Mouse (Mus musculus) limb, embryonic 11.5 days (tissue): ENCODE measurements around the gene Gpatch8. TPM values are rescaled to one million over a fixed set of nuclear protein-coding genes. Genes with fewer than 3 reads are reported as not detected.

Experiments used
- ATAC-seq: fragments of 200-750 bp; cut with Nextera tagmentation; 2 replicates; pipeline ENCODE4 v1.8.0; 2017; ENCODE audit warnings: low read depth; ENCODE audit not compliant: insufficient number of reproducible peaks, low FRiP score, low TSS enrichment
- DNase-seq: peaks from one replicate; pipeline ENCODE4 v3.0.0-alpha.2; 2015; ENCODE audit warnings: low spot score
- H3K27ac ChIP-seq: fragments of 300-500 bp; sonication (generic); replicated peaks from 2 replicates; pipeline ENCODE4 v1.5.1; 2014; ENCODE audit warnings: low read depth, mild to moderate bottlenecking, low read length
- H3K27me3 ChIP-seq: fragments of 300-500 bp; sonication (generic); 2 replicates; pipeline ENCODE4 v1.6.1; 2014; ENCODE audit warnings: mild to moderate bottlenecking, low read length, mixed read lengths; ENCODE audit not compliant: control insufficient read depth, insufficient read depth
- H3K36me3 ChIP-seq: fragments of 300-500 bp; sonication (generic); 2 replicates; pipeline ENCODE4 v1.6.1; 2014; ENCODE audit warnings: mild to moderate bottlenecking, low read length, moderate library complexity, mixed read lengths; ENCODE audit not compliant: control insufficient read depth, insufficient read depth
- H3K4me1 ChIP-seq: fragments of 300-500 bp; sonication (generic); 2 replicates; pipeline ENCODE4 v1.6.1; 2014; ENCODE audit warnings: low read length, mixed read lengths; ENCODE audit not compliant: control insufficient read depth, insufficient read depth
- H3K4me2 ChIP-seq: fragments of 300-500 bp; sonication (generic); 2 replicates; pipeline ENCODE4 v1.6.1; 2014; ENCODE audit warnings: low read depth, mild to moderate bottlenecking, moderate library complexity; ENCODE audit not compliant: severe bottlenecking
- H3K4me3 ChIP-seq: fragments of 300-500 bp; sonication (generic); 2 replicates; pipeline ENCODE4 v1.5.1; 2014; ENCODE audit warnings: low read depth, low read length
- H3K9ac ChIP-seq: fragments of 300-500 bp; sonication (generic); 2 replicates; pipeline ENCODE4 v1.6.1; 2014; ENCODE audit warnings: mild to moderate bottlenecking, low read length
- H3K9me3 ChIP-seq: fragments of 300-500 bp; sonication (generic); 2 replicates; pipeline ENCODE4 v1.6.1; 2016; ENCODE audit warnings: low read length; ENCODE audit not compliant: control insufficient read depth
- WGBS: fragments of 180-500 bp; shearing (Covaris S2); extraction: QIAGEN DNeasy Blood & Tissue Kit; methylation state at CpG from one replicate; pipeline ENCODE4 v1.1.7; 2014; 5-methylcytosine and 5-hydroxymethylcytosine counted together
- polyA plus RNA-seq: library from polyadenylated mRNA; unstranded; fragments of >200 nt; fragmentation: Nextera tagmentation; extraction: Ambion mirVana; gene quantifications from 2 replicates; pipeline ENCODE4 v1.2.1, GENCODE M21; 2014

Gpatch8 gene
- 52.9 and 55.0 TPM in 2 replicates for polyA plus RNA-seq

DNA sequence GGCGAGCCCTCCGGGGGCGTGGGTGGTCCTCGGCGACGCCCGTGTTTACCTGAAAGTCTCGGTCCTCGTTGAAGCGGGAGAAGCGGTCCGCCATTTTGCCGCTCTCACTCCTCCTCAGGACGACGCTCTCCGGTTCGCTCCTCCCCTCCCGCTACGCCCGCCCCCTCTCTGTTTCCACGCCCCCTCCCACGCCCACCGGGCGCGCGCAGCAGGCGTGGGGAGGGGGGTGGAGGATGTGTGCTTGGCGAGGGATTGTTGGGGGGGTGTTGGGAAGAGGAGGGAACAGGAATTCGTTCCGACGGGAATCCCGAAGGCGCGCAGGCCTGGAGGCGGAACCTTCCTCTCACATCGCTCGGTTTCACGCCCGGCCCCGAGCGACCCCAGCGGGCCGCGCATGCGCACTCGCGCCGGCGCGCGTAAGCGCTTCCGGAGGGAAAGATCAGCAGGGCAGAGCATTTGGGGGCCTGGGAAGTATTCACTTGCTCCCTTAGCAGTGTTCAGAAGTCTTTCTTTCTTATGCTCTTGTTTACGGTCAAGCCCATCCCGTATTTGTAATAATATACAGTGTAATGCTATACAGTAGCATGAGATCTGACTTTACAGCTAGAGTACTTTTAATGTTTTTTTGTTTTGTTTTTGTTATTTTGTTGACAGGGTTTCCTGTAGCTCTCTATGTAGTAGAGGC, at the start of gene Gpatch8:
TSS of gene Gpatch8 (minus strand) at position 362 of the 685 bp plus-strand sequence.
- Histone ChIP-seq H3K4me1 (peaks cover 5% of the 10 kb centered on the region; the same call in 1 of the 2 replicates), H3K9ac (peak within 1 kb of the TSS; percentile 98), H3K9me3 (no peaks in the 10 kb centered on the region), H3K4me3 (peak within 1 kb of the TSS; percentile 100), H3K36me3 (no peaks in the 10 kb centered on the region), H3K4me2 (peak within 1 kb of the TSS; percentile 70), H3K27me3 (no peaks in the 10 kb centered on the region), H3K27ac (peak within 1 kb of the TSS; percentile 90)
- DNase-seq (peak; percentile 95), ATAC-seq (peak; percentile 98)
- WGBS = under 1% methylated on average over 43 of the region's 55 CpGs

DNA sequence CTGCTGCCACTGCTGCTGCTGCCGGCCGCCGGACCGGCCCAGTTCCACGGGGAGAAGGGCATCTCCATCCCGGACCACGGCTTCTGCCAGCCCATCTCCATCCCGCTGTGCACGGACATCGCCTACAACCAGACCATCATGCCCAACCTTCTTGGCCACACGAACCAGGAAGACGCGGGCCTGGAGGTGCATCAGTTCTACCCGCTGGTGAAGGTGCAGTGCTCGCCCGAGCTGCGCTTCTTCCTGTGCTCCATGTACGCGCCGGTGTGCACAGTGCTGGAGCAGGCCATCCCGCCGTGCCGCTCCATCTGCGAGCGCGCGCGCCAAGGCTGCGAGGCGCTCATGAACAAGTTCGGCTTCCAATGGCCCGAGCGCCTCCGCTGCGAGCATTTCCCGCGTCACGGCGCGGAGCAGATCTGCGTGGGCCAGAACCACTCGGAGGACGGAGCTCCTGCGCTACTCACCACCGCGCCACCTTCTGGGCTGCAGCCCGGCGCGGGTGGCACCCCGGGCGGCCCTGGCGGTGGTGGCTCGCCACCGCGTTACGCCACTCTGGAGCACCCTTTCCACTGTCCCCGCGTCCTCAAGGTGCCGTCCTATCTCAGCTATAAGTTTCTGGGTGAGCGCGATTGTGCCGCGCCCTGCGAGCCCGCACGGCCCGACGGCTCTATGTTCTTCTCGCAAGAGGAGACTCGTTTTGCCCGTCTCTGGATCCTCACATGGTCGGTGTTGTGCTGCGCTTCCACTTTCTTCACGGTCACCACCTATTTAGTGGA, 48.8 kb upstream of the Gpatch8 start:
- Histone ChIP-seq H3K9ac (peak overlapping the region; percentile 90), H3K4me2 (peak overlapping the region; percentile 53), H3K27ac (peak overlapping the region; percentile 99), H3K4me3 (peak overlapping the region; percentile 99), H3K4me1 (peaks cover 18% of the 10 kb centered on the region), H3K36me3 (no peaks in the 10 kb centered on the region), H3K27me3 (0 out of 2 replicates have a peak, but pooled peaks cover 4% of the 10 kb centered on the region), H3K9me3 (no peaks in the 10 kb centered on the region)
- DNase-seq = peak; percentile 76
- 0 out of 2 replicates have a peak, but pooled peaks have one; percentile 38 for ATAC-seq
- under 1% methylated on average over 71 of the region's 74 CpGs for WGBS

DNA sequence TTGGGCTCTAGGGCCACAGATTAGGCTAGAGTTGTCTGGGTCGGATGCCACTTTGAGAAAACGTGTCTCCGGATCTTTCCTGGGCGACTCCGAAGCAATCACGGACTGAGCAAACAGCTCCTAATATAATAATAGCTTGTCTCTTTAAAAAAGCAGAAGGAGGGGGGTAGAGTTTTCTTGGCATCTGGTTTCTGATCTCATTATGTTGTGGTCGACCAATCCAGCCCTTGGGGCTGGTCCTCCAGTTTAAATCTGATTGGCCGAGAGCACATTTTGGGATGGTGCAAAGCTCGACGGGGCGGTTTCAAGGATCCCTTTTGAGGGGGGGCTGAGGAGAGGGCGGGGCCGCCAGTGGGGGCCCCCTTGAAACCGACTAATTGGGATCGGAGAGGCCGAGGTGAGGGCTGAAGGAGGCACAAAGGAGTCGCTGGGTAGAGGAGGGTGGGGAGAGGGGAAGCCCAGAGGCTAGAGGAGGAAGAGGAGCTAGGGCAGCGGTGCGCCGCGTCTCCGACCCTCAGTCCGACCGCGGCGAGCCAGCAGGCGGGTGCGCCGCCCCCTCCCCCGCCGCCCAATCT, 47.9 kb upstream of the Gpatch8 start, which contains the start of gene Fzd2:
TSS of gene Fzd2 (plus strand) at position 387 of the 575 bp plus-strand sequence.
- Histone ChIP-seq H3K4me1 (peaks cover 10% of the 10 kb centered on the region), H3K9ac (peak within 1 kb of the TSS; percentile 90), H3K4me3 (peak within 1 kb of the TSS; percentile 99), H3K27me3 (0 out of 2 replicates have a peak, but pooled peaks cover 4% of the 10 kb centered on the region), H3K4me2 (peak within 1 kb of the TSS; percentile 61), H3K9me3 (no peaks in the 10 kb centered on the region), H3K36me3 (no peaks in the 10 kb centered on the region), H3K27ac (peak within 1 kb of the TSS; percentile 99)
- DNase-seq = peak; percentile 99
- under 1% methylated on average over 26 of the region's 31 CpGs for WGBS
- ATAC-seq = peak; percentile 93

DNA sequence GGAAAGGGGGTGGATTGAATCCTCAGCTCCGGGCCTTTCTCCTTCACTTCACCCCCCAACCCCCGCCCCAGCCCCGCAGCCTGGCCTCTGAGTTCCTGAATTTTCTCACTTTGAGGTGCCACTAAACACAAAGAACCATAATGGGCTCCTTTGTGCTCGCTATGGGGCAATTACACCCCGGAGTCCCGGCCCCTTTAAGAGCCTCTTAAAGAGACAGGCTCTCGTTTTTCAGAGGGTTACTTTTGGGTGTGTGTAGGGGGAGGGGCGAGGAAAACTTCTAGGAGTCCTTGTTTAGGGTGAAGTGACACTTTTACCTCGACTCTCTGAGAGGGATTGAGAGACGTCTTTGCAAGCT, 47.3 kb upstream of the Gpatch8 start:
- peak; percentile 85 for DNase-seq
- peak; percentile 36; the same call in 1 of the 2 replicates for ATAC-seq
- Histone ChIP-seq H3K9me3 (no peaks in the 10 kb centered on the region), H3K9ac (peak overlapping the region; percentile 75), H3K36me3 (no peaks in the 10 kb centered on the region), H3K4me1 (peaks cover 4% of the 10 kb centered on the region), H3K27ac (peak overlapping the region; percentile 99), H3K27me3 (0 out of 2 replicates have a peak, but pooled peaks cover 4% of the 10 kb centered on the region), H3K4me2 (peak overlapping the region; percentile 61), H3K4me3 (peak overlapping the region; percentile 99)
- WGBS = under 1% methylated on average over 10 of the region's 10 CpGs

DNA sequence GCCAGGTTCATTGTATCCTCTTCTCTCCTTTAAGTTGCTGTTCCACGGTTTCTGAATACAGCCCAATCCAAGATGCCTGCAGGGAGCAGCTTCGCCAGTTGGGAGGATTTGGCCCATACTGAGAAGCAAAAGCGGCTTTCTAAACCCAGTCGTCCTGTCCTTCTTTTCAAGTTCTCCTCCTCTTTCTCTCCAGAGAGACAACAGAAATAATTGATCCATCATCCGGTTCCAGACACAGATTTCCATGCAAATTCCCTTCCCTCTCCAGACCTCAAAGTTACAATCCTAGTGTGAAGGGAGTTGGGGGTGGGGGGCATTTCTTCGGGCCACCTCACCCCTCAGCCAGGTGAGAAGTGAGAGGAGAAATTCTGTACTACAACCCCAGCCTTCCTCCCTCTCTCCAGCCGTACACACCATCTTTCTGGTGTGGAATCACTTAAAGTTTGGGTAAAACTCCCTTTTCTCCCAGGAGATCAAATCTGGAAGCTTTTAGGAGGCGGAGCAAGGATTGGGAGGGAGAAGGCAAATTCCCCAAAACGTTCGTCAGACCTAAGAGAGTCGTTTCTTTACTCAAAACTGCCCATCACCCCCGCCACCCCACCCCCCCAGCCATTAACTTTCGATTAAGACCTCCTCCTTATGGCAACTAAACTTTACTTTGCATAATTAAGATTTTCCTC, 46.8 kb upstream of the Gpatch8 start:
- peak overlapping the region; percentile 75 for H3K9ac ChIP-seq
- peak overlapping the region; percentile 61 for H3K4me2 ChIP-seq
- H3K4me1 ChIP-seq = no peaks in the 10 kb centered on the region; the same call in 1 of the 2 replicates
- peak overlapping the region; percentile 99 for H3K4me3 ChIP-seq
- WGBS = 1% methylated on average over 13 of the region's 13 CpGs
- peak; percentile 62 for DNase-seq
- H3K27me3 ChIP-seq = 0 out of 2 replicates have a peak, but pooled peaks cover 4% of the 10 kb centered on the region
- no peak for ATAC-seq
- H3K27ac ChIP-seq = peak overlapping the region; percentile 99
- no peaks in the 10 kb centered on the region for H3K9me3 ChIP-seq
- no peaks in the 10 kb centered on the region for H3K36me3 ChIP-seq

DNA sequence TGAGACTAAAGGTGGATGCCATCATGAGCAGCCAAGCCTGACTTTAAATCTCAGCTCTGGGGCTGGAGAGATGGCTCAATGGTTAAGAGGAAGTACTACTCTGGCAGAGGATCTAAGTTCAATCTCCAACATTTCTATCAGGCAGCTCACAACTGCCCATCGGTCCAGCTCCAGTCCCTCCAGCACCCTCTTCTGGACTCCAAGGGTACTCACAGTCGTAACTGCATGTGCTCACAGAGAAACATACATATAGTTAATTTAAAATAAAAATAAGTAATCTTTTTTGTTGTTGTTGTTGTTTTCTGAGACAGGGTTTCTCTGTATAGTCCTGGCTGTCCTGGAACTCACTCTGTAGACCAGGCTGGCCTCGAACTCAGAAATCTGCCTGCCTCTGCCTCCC, 43.7 kb upstream of the Gpatch8 start:
- Histone ChIP-seq H3K4me2 (no peak overlapping the region), H3K27me3 (no peaks in the 10 kb centered on the region), H3K9me3 (no peaks in the 10 kb centered on the region), H3K4me3 (no peak overlapping the region), H3K9ac (no peak overlapping the region), H3K4me1 (peaks cover 7% of the 10 kb centered on the region), H3K27ac (no peak overlapping the region), H3K36me3 (no peaks in the 10 kb centered on the region)
- no peak for ATAC-seq
- WGBS = 91% methylated on average over 3 of the region's 3 CpGs
- DNase-seq = no peak

DNA sequence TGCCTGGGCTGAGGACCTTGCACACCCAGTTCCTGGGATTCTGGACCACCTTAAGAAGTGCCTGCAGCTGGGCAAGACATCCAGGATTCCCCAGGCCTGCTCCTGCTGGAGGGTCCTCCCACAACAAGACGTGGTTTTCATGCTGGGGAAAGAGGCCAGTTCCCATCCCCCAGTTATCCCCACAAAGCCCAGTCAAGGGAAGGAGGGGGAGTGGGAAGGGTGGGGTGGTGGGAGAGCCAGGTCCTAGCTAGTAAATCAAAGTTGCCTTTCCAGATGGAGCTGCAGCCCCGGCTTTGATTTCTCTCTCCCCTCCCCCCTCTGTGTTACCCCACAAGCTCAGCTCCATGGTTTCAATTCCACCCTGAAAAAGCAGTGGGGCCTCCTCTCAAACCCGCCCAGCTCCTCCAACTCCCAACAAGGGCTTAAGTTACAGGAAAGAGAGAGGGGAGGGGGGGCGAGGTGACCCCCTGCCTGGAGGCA, 39.2 kb upstream of the Gpatch8 start:
- H3K9me3 ChIP-seq = no peaks in the 10 kb centered on the region
- H3K9ac ChIP-seq = peak overlapping the region; percentile 41; the same call in 1 of the 2 replicates
- H3K4me1 ChIP-seq = peaks cover 13% of the 10 kb centered on the region
- peak overlapping the region; percentile 90 for H3K27ac ChIP-seq
- H3K36me3 ChIP-seq = no peaks in the 10 kb centered on the region
- no peaks in the 10 kb centered on the region for H3K27me3 ChIP-seq
- H3K4me3 ChIP-seq = no peak overlapping the region
- ATAC-seq (peak; percentile 92), DNase-seq (peak; percentile 87)
- 4% methylated on average over 3 of the region's 4 CpGs for WGBS
- H3K4me2 ChIP-seq = peak overlapping the region; percentile 21; the same call in 1 of the 2 replicates
